Mouse (Mus musculus): ENCODE results near the gene Cbr4. TPM values are rescaled to one million over a fixed set of nuclear protein-coding genes. Genes with fewer than 3 reads are reported as not detected.

Gene Cbr4
- 20.3 TPM for polyA plus RNA-seq (2017; shearing (Covaris generic))

DNA sequence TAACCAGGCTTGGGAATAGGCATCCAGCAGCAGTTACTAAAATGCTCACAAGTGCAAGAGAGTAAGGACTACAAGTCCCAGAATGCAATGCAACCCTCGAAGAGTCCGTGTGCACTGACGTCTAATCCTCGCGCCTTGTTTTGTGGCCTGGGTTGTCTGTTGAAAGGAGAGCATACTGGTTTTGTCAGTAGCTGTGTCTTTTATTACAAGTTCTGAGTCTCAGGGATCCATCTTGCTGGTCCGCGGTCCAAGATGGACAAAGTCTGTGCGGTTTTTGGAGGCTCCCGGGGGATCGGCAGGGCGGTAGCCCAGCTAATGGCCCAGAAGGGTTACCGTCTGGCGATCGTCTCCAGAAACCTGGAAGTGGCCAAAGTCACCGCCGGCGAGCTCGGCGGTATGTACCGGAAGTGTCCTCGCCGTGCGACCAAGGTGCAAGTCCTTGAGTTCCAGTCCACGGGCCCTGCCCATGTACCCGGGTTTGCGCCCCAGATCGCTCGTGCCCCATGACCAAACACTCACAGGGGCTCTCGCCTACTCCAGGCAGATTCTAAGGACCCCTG, at the start of gene Cbr4:
Gene Cbr4, plus strand, starts transcription at position 138 of the 560 bp plus-strand sequence.

All from inflammation-experienced regulatory T-cells, adult 16 weeks (primary cell).